Mouse (Mus musculus) brain, adult 2 months (tissue): ENCODE measurements at regions not wholly inside any gene's neighbourhood (a gene's known extent, or its start where the extent isn't known, plus 50 kb on each side); places are given as distances from the start of the nearest gene placed in this dataset.

Source experiments
- DNase-seq: peaks from one replicate; pipeline ENCODE4 v3.0.0; 2011; ENCODE audit warnings: low read depth, low spot score

DNA sequence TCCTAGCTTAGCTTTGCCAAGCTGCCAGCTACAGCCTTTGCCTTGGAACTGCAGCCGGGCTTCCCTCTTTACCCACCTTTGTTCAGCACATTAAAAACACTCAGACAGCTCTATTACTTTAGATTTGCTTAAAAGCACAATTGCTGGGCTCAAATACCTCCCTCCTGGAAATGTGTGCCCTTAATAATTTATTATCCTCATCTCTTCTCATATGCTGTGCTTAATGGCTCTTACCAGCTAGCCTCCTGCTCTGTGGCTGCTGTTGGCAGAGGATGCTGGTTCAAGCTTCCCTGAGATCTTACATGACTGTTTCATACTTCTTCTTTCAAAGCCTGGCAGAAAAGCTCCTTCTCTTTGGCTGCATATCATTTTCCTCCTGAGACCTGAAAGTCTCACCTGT, 378.1 kb upstream of the Cdh19 start:
- no peak for DNase-seq

DNA sequence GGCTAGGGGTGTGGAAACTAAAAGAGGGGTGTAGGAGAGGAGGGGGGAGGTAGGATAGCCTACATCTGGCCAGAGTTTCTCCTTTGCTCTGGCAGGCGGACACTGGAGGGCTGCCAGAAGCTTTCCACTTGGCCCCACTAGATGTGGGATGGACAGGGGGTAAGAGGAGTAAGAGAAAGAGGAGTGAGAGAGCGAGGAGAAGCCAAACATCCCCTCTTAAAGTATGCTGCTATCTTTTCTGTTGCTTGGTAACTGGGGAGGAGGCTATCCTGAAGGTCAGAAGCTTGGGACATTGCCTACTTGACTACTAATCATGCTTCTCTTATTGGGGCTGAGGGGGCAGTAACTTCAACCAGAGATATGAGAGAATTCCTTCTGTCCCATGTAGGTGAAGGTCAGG, 360.5 kb upstream of the Cdh19 start:
- no peak for DNase-seq

DNA sequence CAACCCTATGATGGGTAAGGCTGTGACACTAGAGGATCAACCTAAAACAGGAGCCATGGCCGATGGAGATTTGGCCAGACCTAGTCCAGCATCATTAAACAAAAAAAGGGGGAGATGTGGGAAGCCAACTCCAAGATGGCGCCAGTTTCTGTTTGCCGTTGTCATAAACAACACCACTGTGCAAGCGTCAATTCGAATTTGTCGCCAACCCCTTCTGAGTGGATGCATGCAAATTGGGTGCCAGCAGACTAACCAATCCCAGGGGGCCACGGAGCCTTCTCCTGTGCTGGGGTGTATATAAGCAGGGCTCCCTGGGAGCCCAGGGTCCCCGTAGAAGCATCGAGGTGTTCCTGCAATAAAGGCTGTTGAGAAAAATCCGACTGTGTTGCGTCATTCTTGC, 324.9 kb upstream of the Cdh19 start:
- DNase-seq = no peak

DNA sequence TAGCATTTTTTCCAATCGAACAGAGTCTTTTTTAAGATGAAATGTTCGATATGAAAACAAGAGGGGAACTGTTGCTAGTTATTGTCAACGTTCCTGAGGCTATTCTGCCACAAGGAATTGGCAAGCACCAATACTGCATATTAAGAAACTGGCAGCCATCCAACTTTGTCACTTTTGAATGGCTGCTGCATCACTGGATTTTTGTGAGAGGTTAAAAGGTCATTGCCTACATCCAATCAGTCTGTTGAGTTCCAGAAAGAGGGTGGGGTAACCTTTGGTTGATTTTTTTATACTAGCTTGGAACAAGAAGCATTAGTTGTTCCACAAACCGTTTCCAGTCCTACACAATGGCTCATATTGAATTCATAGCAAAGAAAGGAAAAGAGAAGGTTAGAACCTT, 309.0 kb upstream of the Cdh19 start:
- DNase-seq = peak; percentile 1

DNA sequence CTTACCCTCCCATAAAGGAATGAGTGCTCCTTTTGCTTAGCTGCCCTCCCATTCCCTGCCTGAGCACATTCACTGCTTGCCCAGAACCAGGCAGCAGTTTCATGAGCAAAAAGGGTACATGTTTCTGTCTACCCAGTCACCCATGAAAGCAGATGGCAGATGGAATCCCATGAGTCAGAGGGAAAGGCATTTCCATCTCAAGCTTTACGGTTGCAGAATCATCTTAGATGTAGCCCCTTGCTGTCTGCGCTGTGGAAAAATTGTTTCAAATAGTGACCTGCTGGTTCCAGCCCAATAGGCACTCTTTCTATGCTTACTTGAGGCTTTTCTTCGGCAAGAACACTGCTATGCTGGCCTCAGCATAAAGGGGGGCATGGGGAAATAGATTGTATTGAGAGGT, 308.5 kb upstream of the Cdh19 start:
- peak; percentile 1 for DNase-seq

DNA sequence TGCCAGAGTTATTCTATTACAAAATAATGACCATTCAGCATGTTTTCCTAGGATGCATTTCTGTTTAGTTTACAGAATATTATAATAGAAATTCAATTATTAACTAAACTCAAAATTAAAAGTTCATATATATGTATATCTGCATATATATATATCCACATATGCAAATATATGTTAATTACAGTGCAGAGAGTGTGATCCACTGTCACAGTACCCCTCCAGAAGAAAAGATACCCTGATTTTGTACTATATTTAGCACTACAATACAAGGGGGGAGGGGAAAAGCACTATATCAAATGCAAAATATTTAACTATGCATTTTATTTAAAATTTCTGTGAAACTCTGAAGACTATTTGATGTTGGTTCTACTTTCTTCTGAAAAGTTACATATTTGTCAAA, 265.4 kb upstream of the Cdh19 start:
- DNase-seq = no peak

DNA sequence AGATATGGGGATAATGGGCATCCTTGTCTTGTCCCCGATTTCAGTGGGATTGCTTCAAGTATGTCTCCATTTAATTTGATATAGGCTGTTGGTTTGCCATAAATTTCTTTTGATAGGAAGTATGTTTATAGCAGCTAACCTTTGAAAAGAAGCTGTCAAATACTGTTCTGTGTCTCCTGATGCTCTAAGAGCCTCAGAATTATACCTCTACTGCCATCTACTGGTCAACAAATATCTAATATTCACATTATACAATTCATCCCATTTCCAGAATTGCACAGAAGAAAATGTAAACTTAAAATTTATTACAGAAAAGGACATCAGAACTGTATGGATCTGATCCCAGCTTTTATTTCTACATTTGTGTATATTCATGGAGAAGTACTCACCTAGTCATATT, 265.0 kb upstream of the Cdh19 start:
- DNase-seq = peak; percentile 42
